ENCODE assay signal across 8 mouse cellular contexts in the genomic region with DNA sequence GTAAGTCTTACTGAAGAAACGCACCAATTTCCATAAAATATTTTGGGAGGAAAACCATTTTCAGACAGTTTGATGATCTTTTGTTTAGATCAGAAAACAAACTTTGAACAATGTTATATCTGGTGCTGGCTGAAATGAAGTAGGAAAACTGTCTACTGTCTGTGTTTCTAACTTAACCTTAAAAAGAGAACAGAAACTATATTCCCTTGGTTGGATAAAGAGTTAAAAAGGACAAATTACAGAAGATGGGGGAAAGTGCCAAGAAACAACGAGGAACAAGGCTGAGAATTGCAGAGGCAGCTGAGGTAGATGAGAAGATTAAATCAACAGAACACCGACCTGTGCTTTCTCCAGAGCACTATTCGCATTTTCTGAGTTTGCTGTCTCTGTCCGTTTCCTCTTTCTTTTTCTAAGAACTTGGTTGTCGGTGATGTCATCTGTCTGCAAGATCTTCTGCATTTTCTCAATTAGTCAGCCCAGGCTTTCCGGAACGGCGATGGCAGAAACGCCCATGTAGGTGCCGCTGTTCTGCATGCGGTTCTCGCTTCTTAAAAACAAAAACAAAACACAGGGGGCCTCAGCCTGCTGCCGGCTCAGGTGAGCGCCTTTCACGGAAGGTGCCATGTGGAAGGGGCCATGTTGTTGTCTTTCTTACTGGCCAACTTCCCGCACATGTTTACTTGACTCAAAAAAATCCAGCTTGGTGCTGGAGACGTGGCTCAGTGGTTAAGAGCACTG. TPM values are rescaled to one million over a fixed set of nuclear protein-coding genes. Genes with fewer than 3 reads are reported as not detected.
A peak's percentile ranks its signal among the peaks of the same experiment; 100 is the strongest.
DNase-seq lines count a peak whose midpoint lies in the region; ATAC-seq and TF ChIP-seq lines count a peak whose summit lies in the region.

No protein-coding gene starts in this region.

- DNase-seq in gastrocnemius, adult 18-20 months (ENCODE audit: low spot score) = peak; percentile 24
- no peak for DNase-seq in gastrocnemius, adult 8-10 months (ENCODE audit: low spot score in 2 of 2)
- peak; percentile 10 to 27 for DNase-seq in adrenal gland, adult 18-20 months (ENCODE audit: low spot score in 2 of 2)
- peak; percentile 10 to 14 for DNase-seq in frontal cortex, postnatal 14 days (ENCODE audit: low spot score in 2 of 2)
- no peak for DNase-seq in limb, embryonic 14.5 days (ENCODE audit: low spot score)
- peak; percentile 45 to 61 for DNase-seq in monocyte, adult 2 months (ENCODE audit: low read depth in 1 of 2, low spot score in 2 of 2)
- DNase-seq in thymus, postnatal 36 days = peak; percentile 69 to 74

- no peak overlapping the region for H3K27ac ChIP-seq in limb, embryonic 14.5 days (replicated peaks; ENCODE audit: low read depth, low read length)

- H3K9me3 ChIP-seq in limb, embryonic 14.5 days (ENCODE audit: control insufficient read depth, low read length) = no peaks in the 10 kb centered on the region

- H3K4me2 ChIP-seq in limb, embryonic 14.5 days (replicated peaks; ENCODE audit: low read depth, low read length, severe bottlenecking) = peak overlapping the region; percentile 33

- no peaks in the 10 kb centered on the region for H3K4me1 ChIP-seq in limb, embryonic 14.5 days (ENCODE audit: control insufficient read depth, insufficient read depth, low read length)

- 14% methylated on average over 18 of the region's 18 CpGs for WGBS in limb, embryonic 14.5 days

- H3K36me3 ChIP-seq in limb, embryonic 14.5 days (ENCODE audit: control insufficient read depth, insufficient read depth, low read length) = no peaks in the 10 kb centered on the region

- TF ChIP-seq POLR2A in limb, embryonic 14.5 days (IDR thresholded peaks at IDR 0.05; ENCODE audit: borderline replicate concordance, extremely low read depth, insufficient read depth, insufficient read length) = no peak

- H3K4me3 ChIP-seq in limb, embryonic 14.5 days (replicated peaks; ENCODE audit: low read length) = peak overlapping the region; percentile 10; the same call in 1 of the 2 replicates

- H3K9ac ChIP-seq in limb, embryonic 14.5 days (ENCODE audit: low read depth, low read length, severe bottlenecking) = no peak overlapping the region

- ATAC-seq in inflammation-experienced regulatory T-cells, adult 6 months = peak; percentile 96
- ATAC-seq in limb, embryonic 14.5 days (ENCODE audit: low FRiP score, low read depth) = no peak

- H3K27me3 ChIP-seq in limb, embryonic 14.5 days (ENCODE audit: control insufficient read depth, insufficient read depth, low read length) = no peaks in the 10 kb centered on the region

RNA-seq across cellular contexts. Expression of a gene that starts 24.3 kb away (rescaled TPM):
- total RNA-seq in gastrocnemius, adult 18-20 months (2021) = 1 to 10 TPM; 4.8 to 5.1 TPM
- total RNA-seq in gastrocnemius, adult 8-10 months (2022) = 1 to 10 TPM; 2.6 to 5.1 (median 4.2) TPM
- total RNA-seq in adrenal gland, adult 18-20 months (2021) = 1 to 10 TPM in 1 of 2 experiments, under 1 TPM in 1; 0.83 to 1.2 TPM
- 1 to 10 TPM in 2 of 3 experiments, under 1 TPM in 1; 0.96 to 8.0 (median 2.4) TPM for polyA plus RNA-seq in inflammation-experienced regulatory T-cells, adult 6 months (2017; shearing (Covaris generic))
- 1.3 and 1.5 TPM in 2 replicates for polyA plus RNA-seq in limb, embryonic 14.5 days (2012; rRNA removed)
- 1.1 and 1.5 TPM in 2 replicates for polyA plus RNA-seq in limb, embryonic 14.5 days (2014; fragmentation: Nextera tagmentation; extraction: Ambion mirVana)

RNA-seq across cellular contexts. Expression of a gene that starts 24.8 kb away (rescaled TPM):
- total RNA-seq in gastrocnemius, adult 18-20 months (2021) = 100 to 1,000 TPM; 265 to 273 TPM
- total RNA-seq in gastrocnemius, adult 8-10 months (2022) = 100 to 1,000 TPM; 270 to 449 (median 334) TPM
- 100 to 1,000 TPM; 123 to 171 TPM for total RNA-seq in adrenal gland, adult 18-20 months (2021)
- polyA plus RNA-seq in inflammation-experienced regulatory T-cells, adult 6 months (2017; shearing (Covaris generic)) = 10 to 100 TPM; 18.1 to 31.7 (median 20.6) TPM
- 34.6 and 42.5 TPM in 2 replicates for polyA plus RNA-seq in limb, embryonic 14.5 days (2012; rRNA removed)
- polyA plus RNA-seq in limb, embryonic 14.5 days (2014; fragmentation: Nextera tagmentation; extraction: Ambion mirVana) = 34.9 and 39.4 TPM in 2 replicates

Comparison
In these comparisons a context has a peak if more than half of its experiments do, and no peak if none do; other contexts are left out.
1. DNase-seq: peak in gastrocnemius, adult 18-20 months (single experiment), adrenal gland, adult 18-20 months (2 of 2), frontal cortex, postnatal 14 days (2 of 2), monocyte, adult 2 months (2 of 2) and thymus, postnatal 36 days (2 of 2); none in gastrocnemius, adult 8-10 months (0 of 2) and limb, embryonic 14.5 days (single experiment).